Comparison of ENCODE assay signal across 12 mouse cellular contexts in the genomic region with DNA sequence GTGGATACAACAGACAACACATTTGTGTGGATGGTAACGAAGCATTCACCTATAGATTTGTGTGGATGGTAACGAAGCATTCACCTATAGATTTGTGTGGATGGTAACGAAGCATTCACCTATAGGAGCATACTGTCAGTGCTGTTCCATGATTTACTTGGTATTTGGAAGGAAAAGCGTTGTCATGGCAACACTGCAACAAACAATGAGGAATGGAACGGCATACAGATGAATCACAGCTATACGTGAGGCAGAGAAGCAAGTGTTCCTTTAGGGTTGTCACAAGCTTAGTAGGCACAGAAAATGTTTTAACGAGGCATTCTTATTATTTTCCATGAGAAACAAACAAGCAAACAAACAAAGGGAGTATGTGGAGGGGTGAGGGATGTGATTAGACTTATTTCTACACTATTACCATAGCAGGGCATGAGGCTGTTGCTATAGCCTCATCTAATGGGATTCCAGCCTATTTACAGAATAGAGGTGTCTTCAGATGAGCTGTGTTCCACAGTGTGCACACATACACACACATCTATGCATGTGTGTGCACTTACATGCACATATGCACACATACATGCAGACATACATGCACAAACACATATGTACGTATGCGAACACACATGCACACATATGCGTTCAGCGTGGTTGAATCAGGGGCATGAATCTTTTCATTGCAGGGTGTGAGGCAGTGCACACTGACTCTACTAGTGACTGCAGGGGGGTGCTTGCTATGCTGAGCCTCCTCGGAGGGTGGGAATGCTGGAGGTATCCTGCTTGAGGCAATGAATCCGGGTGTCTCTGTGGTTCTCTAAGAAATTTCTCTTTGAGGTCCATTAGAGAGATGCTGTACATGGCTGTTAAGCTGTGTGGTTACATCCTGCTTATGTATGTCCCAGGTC.
DNase-seq lines count a peak whose midpoint lies in the region; ATAC-seq and TF ChIP-seq lines count a peak whose summit lies in the region.
"Had no signal": no experiment of that assay in that cellular context is flagged by ENCODE, and none has a peak within 500 bp of the region (broad histone marks: within the 10 kb centered on the region; RNA-seq: fewer than 3 reads in every experiment).

No protein-coding gene starts in this region.

- peak; percentile 76 for ATAC-seq in forebrain, embryonic 15.5 days (replicated peaks)
- ATAC-seq in midbrain, embryonic 16.5 days, result peak; percentile 86; the same call in 1 of the 2 replicates

- peaks cover 7% of the 10 kb centered on the region for H3K4me1 ChIP-seq in forebrain, embryonic 15.5 days
- H3K4me1 ChIP-seq in midbrain, embryonic 16.5 days (ENCODE audit: control insufficient read depth, insufficient read depth, low read length), result peaks cover 11% of the 10 kb centered on the region

- H3K9me3 ChIP-seq in forebrain, embryonic 15.5 days, result no peaks in the 10 kb centered on the region
- no peaks in the 10 kb centered on the region for H3K9me3 ChIP-seq in midbrain, embryonic 16.5 days (replicated peaks; ENCODE audit: control insufficient read depth, low read length, poor library complexity, severe bottlenecking)
- H3K9me3 ChIP-seq: neural tube, embryonic 12.5 days had no signal

- H3K4me2 ChIP-seq in forebrain, embryonic 15.5 days (replicated peaks), result no peak overlapping the region
- no peak overlapping the region for H3K4me2 ChIP-seq in midbrain, embryonic 16.5 days (ENCODE audit: low read length)
- H3K4me2 ChIP-seq: liver, embryonic 11.5 days; neural tube, embryonic 12.5 days had no signal

- no peaks in the 10 kb centered on the region; the same call in 1 of the 2 replicates for H3K27me3 ChIP-seq in forebrain, embryonic 15.5 days
- no peaks in the 10 kb centered on the region; the same call in 1 of the 2 replicates for H3K27me3 ChIP-seq in midbrain, embryonic 16.5 days (ENCODE audit: control insufficient read depth, insufficient read depth, low read depth, low read length)
- H3K27me3 ChIP-seq: neural tube, embryonic 12.5 days had no signal

- no peaks in the 10 kb centered on the region for H3K36me3 ChIP-seq in forebrain, embryonic 15.5 days
- no peaks in the 10 kb centered on the region for H3K36me3 ChIP-seq in midbrain, embryonic 16.5 days (ENCODE audit: control insufficient read depth, insufficient read depth, low read length)
- H3K36me3 ChIP-seq: neural tube, embryonic 12.5 days had no signal

- peak in 1 of 2 experiments; percentile 40 for DNase-seq in layer of hippocampus, adult 2 months (ENCODE audit: low spot score in 2 of 2)
- DNase-seq in layer of hippocampus, adult 8-10 months (ENCODE audit: low spot score in 2 of 2), result no peak
- DNase-seq in NIH3T3 (ENCODE audit: low read depth), result peak; percentile 85
- no peak for DNase-seq in cerebellum, adult 11 months
- no peak for DNase-seq in thymus, postnatal 14 days
- DNase-seq: cerebellum, postnatal 36 days; kidney, adult 18-20 months; lung, postnatal 36 days had no signal

- H3K9ac ChIP-seq in forebrain, embryonic 15.5 days (replicated peaks), result no peak overlapping the region
- H3K9ac ChIP-seq in midbrain, embryonic 16.5 days (ENCODE audit: low read depth, low read length), result 0 out of 2 replicates have a peak overlapping the region, but pooled peaks have one; percentile 14
- H3K9ac ChIP-seq: neural tube, embryonic 12.5 days had no signal

- peak overlapping the region; percentile 28; the same call in 1 of the 2 replicates for H3K27ac ChIP-seq in layer of hippocampus, adult 2 months
- H3K27ac ChIP-seq in forebrain, embryonic 15.5 days (replicated peaks), result peak overlapping the region; percentile 44; the same call in 1 of the 2 replicates
- peak overlapping the region; percentile 78 for H3K27ac ChIP-seq in midbrain, embryonic 16.5 days (ENCODE audit: low read length)
- H3K27ac ChIP-seq: neural tube, embryonic 12.5 days had no signal

- H3K4me3 ChIP-seq in layer of hippocampus, adult 2 months, result no peak overlapping the region
- no peak overlapping the region for H3K4me3 ChIP-seq in forebrain, embryonic 15.5 days
- H3K4me3 ChIP-seq in midbrain, embryonic 16.5 days (ENCODE audit: low read depth, low read length), result no peak overlapping the region
- H3K4me3 ChIP-seq: neural tube, embryonic 12.5 days had no signal

- 54% methylated on average over 13 of the region's 13 CpGs for WGBS in forebrain, embryonic 15.5 days
- whole genome bisulfite sequencing in midbrain, embryonic 16.5 days, result 63% methylated on average over 13 of the region's 13 CpGs

- no peak for TF ChIP-seq CTCF in layer of hippocampus, adult 2 months (conservative IDR thresholded peaks at IDR 0.05)

Comparison
In these comparisons a context has a peak if more than half of its experiments do, and no peak if none do; other contexts are left out.
1. H3K27ac ChIP-seq: peak in every context shown above with its lines; median percentile 78 in midbrain, embryonic 16.5 days; 44 in forebrain, embryonic 15.5 days; 28 in layer of hippocampus, adult 2 months.